Mouse (Mus musculus): ENCODE data around the gene Il33. TPM values are rescaled to one million over a fixed set of nuclear protein-coding genes. Genes with fewer than 3 reads are reported as not detected.

The Il33 gene
- total RNA-seq, 4 experiments from 2014 or later = 97.9 to 105 (median 103) TPM

DNA sequence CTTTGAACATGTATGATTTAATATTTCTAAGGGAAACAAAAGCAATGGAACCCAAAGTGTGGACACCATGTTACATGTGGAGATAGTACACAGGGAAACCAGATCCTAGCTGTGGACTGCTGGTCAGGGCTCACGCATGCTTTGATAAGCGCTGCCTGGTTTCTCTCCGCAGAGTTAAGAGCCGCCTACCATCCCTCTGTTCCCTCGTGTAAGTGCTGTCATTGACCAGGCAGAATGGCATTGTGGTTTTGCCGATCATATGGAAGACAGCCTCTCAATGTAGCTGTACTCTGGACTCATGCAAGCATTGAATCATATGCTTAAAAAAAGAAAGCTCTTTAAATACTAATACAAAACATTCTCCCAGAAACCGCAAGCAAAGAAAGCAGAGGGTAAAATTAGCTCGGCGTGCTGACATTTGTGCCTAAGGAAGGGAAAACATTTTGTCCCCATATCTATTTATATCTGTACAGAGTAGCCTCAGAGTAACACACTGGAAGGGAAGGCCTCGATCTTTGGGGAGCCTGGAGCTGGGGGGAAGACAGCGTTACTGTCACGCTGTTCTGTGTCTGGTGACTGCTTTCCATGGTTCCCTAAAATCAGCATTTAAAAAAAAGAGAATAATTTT is 61.7 kb downstream of the Il33 start:
- peak in 1 of 2 experiments; percentile 24 for DNase-seq (ENCODE audit: low spot score in 2 of 2)

DNA sequence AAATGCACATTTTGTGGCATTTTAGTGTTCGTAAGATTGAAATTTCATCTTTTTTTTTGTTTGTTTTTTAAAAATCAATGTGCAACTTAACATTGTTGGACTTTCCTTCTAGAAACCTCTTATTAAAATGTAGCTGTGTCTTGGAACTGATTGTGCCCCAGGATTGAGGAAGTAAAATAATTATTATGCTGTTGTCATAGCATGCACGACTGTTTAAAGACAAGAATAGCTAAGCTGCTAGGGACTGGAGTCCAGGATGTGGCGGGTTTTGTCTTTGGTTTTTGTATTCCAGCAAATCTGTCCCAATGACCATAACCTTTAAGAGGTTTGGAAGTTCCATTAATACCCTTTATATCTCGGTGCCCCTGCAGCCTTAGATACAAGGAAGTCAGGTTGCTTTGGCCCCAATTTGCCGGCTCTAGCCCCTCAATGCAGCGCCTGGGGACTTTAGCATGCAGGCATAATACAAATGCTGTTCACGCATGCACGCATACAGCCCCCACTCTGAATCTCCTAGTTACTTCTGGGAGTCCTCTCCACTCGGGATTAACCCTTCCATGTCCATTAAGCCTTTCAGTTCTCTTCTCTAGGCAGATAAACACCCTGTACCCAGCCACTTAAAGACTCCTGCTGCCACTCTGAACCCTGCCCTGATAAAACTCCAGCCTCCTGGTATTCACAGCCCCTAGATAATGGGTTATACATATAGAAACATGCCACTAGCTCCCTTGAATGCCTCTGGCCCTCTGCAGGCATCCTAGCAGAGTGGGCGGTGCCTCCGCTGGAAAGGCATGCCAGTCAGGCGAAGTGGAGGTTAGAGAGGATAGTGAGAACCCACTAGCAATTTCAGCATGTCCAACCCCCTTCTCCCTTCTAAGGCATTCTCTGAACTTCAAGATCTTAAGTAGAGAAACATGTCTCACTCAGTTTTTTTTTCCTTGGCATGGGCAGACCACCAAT is 75.8 kb downstream of the Il33 start:
- no peak for DNase-seq (ENCODE audit: low spot score in 2 of 2)

DNA sequence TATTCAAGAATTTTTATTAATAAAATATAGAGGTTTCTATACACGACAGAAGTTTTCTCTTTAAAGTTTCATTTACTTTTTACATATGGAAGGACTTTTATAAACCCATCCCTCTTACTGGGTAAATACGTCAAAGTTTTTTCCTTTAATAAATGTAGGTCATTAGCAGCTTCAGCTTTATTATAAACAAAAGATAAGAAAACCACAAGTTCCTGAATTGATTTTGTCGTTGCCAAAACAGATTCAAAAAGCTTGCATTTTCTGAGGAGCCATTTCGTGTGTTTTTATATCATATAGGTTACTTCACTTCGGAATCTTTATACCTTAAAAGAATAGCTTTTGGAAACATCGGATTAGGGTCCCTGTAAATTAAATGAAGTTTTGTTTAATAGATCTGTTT is 76.6 kb downstream of the Il33 start:
- no peak for DNase-seq (ENCODE audit: low spot score in 2 of 2)

DNA sequence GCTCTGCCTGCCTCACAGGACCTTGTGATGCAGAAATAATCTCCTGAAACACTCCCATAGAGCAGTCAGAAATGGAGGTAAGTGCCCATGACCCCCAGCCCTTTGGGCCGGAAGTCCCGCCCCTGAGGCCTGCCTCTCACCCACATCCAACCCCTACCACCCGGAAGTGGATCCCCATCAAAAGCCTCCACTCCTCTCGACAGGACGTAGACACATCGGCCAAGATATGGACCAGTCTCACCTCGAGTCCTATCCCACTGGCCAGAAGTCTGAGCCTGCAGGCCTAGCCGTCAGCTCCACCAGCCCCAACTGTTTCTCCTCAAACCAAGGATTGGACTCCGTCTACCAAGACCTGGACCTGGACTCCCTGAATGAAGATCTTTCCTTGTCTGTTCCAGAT is 78.7 kb downstream of the Il33 start, which contains the start of gene Trpd52l3:
Gene Trpd52l3 (plus strand): TSS at position 170 of the 400 bp plus-strand sequence.
- DNase-seq (ENCODE audit: low spot score in 2 of 2) = no peak

DNA sequence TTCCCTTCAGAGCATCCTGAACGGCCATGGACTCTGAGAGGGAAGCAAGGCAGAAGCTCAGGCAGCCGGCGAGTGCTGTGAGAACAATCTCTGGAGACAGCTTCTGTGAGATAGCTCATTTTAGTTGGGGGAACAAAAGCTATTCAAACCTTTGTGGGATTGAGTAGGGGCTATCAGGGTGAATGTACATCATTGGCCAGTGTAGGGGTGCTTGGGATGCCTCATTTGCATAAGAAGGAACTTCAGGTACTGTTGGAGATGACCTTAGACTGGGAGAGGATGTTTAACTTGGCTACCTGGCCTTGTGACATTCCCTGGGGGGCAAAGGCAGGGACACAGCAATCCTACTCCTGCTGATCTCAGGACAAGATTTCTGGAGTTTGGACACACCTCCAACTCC is 81.5 kb downstream of the Il33 start:
- no peak for DNase-seq (ENCODE audit: low spot score in 2 of 2)

Other genes with a start within 250 kb of the Il33 start
- gene Mlana, start 227.3 kb upstream of the Il33 start, total RNA-seq (2022) = under 1 TPM in 1 of 4 experiments, not detected in 3; 0.39 TPM
- gene 9930021J03Rik, start 119.1 kb upstream of the Il33 start, total RNA-seq (2022) = 10 to 100 TPM; 36.1 to 44.9 (median 40.3) TPM
- gene Ranbp6, start 112.1 kb upstream of the Il33 start, total RNA-seq (2022) = 10 to 100 TPM; 31.4 to 33.1 (median 32.4) TPM
- not detected for gene Trpd52l3, start 78.7 kb downstream of the Il33 start, total RNA-seq (2022)
- 10 to 100 TPM; 46.9 to 49.2 (median 48.5) TPM for gene Uhrf2, start 105.4 kb downstream of the Il33 start, total RNA-seq (2022)